Mouse (Mus musculus) brain, adult 10 weeks (tissue): ENCODE data around the gene Pcgf5. TPM values are rescaled to one million over a fixed set of nuclear protein-coding genes. Genes with fewer than 3 reads are reported as not detected.

ENCODE experiments used
- polyA plus RNA-seq: library from polyadenylated mRNA; stranded (reverse); fragments of 350-450 nt; fragmentation: Illumina TruSeq; extraction: RNeasy Lipid Tissue Mini Kit (QIAGEN cat#74804); gene quantifications from one replicate; pipeline ENCODE4 v1.2.3, GENCODE M21; 2015; ENCODE audit warnings: low read depth, low replicate concordance

The Pcgf5 gene
- polyA plus RNA-seq = 15.8 TPM

GRCm38 (mm10) chr19:36348161-36348800 lies at the start of gene Pcgf5:
Pcgf5 (plus strand) TSS chr19:36348309.

Other genes starting within 250 kb of the Pcgf5 start
- gene Ankrd1, start 228.2 kb upstream of the Pcgf5 start, polyA plus RNA-seq = not detected
- gene Hectd2, start 206.3 kb downstream of the Pcgf5 start, polyA plus RNA-seq = 13.2 TPM